Mouse (Mus musculus) neural tube, embryonic 12.5 days (tissue): ENCODE data around the gene Golim4. TPM values are rescaled to one million over a fixed set of nuclear protein-coding genes. Genes with fewer than 3 reads are reported as not detected.

Experiments
- polyA plus RNA-seq: library from polyadenylated mRNA; unstranded; fragments of >200 nt; fragmentation: Nextera tagmentation; extraction: Ambion mirVana; gene quantifications from 2 replicates; pipeline ENCODE4 v1.2.1, GENCODE M21; 2016

Golim4 gene
- polyA plus RNA-seq, 1 experiment from 2014 or later: 61.8 TPM

Other genes with a start within 250 kb of the Golim4 start
- not detected in 2 replicates for gene Gm29133, start 208.8 kb downstream of the Golim4 start, polyA plus RNA-seq
- gene Fstl5, start 117.3 kb upstream of the Golim4 start, polyA plus RNA-seq: 26.5 and 27.2 TPM in 2 replicates